Mouse (Mus musculus) ES-E14 (cell line): ENCODE measurements around the gene Sipa1l3. TPM values are rescaled to one million over a fixed set of nuclear protein-coding genes. Genes with fewer than 3 reads are reported as not detected.

ENCODE experiments used
- DNase-seq: peaks from one replicate; pipeline ENCODE4 v3.0.0-alpha.2; 2013; ENCODE audit warnings: low read depth, low spot score
- H3K27ac ChIP-seq: 2 replicates; pipeline ENCODE4 v1.5.1; 2012; ENCODE audit warnings: low read depth, mild to moderate bottlenecking, low read length, moderate library complexity, mixed read lengths; ENCODE audit not compliant: poor library complexity, insufficient read depth, severe bottlenecking
- H3K36me3 ChIP-seq: 2 replicates; pipeline ENCODE4 v1.6.1; 2012; ENCODE audit warnings: mild to moderate bottlenecking, low read length, moderate library complexity, mixed read lengths; ENCODE audit not compliant: control insufficient read depth, poor library complexity, insufficient read depth, severe bottlenecking
- H3K4me1 ChIP-seq, 2 experiments: fragments of 150-350 bp in 1 of 2; sonication (generic) in 1 of 2; 2 replicates each; pipeline ENCODE4 v1.6.1; 2012; ENCODE audit warnings: low read length in 2 of 2, mild to moderate bottlenecking in 1 of 2, mixed read lengths in 1 of 2; ENCODE audit not compliant: control insufficient read depth in 2 of 2, insufficient read depth in 2 of 2, poor library complexity in 1 of 2
- H3K4me3 ChIP-seq, 2 experiments: fragments of 150-350 bp in 1 of 2; sonication (generic) in 1 of 2; 2 replicates each; pipeline ENCODE4 v1.5.1; 2012; ENCODE audit warnings: low read length in 2 of 2, low read depth in 1 of 2, mild to moderate bottlenecking in 1 of 2, mixed read lengths in 1 of 2; ENCODE audit not compliant: insufficient read depth in 1 of 2, poor library complexity in 1 of 2, severe bottlenecking in 1 of 2
- H3K9ac ChIP-seq: 2 replicates; pipeline ENCODE4 v1.6.1; 2012; ENCODE audit warnings: low read depth, mild to moderate bottlenecking, low read length, mixed read lengths; ENCODE audit not compliant: poor library complexity, insufficient read depth, severe bottlenecking
- H3K9me3 ChIP-seq: fragments of 150-350 bp; sonication (generic); 2 replicates; pipeline ENCODE4 v1.6.1; 2012; ENCODE audit warnings: low read depth, mild to moderate bottlenecking, low read length; ENCODE audit not compliant: control insufficient read depth, insufficient read depth
- CHD2 ChIP-seq: IDR thresholded peaks from 2 replicates; pipeline ENCODE4 v1.6.1; 2014; ENCODE audit warnings: mild to moderate bottlenecking, low read depth, low read length, inconsistent platforms
- HCFC1 ChIP-seq: IDR thresholded peaks from 2 replicates; pipeline ENCODE4 v1.6.1; 2012; ENCODE audit warnings: low read length, inconsistent platforms, borderline replicate concordance; ENCODE audit not compliant: insufficient read depth
- MAFK ChIP-seq: IDR thresholded peaks from 2 replicates; pipeline ENCODE4 v1.6.1; 2014; ENCODE audit warnings: mild to moderate bottlenecking, low read depth, low read length, inconsistent platforms; ENCODE audit not compliant: insufficient read depth
- ZC3H11A ChIP-seq: IDR thresholded peaks from 2 replicates; pipeline ENCODE4 v1.6.1; 2012; ENCODE audit warnings: low read depth, mild to moderate bottlenecking, inconsistent platforms, low read length, borderline replicate concordance
- ZNF384 ChIP-seq: IDR thresholded peaks from 2 replicates; pipeline ENCODE4 v1.6.1; 2012; ENCODE audit warnings: low read depth, low read length, inconsistent platforms
- in situ Hi-C, 2 experiments: fragments of 600-800 bp; cut with MboI; formaldehyde crosslinking; loops; one replicate each; pipeline ENCODE4 v1.15.1; 2025; ENCODE audit warnings: low sequenced_read_pairs in 2 of 2, inconsistent platforms in 1 of 2; ENCODE audit not compliant: unreplicated experiment in 2 of 2
- total RNA-seq: library from RNA; depleted of rRNA; stranded (reverse); fragments of 300-350 nt; gene quantifications from 2 replicates; pipeline ENCODE4 v1.2.3, GENCODE M21; 2012

Sipa1l3 gene
- total RNA-seq, 1 experiment = 27.5 TPM

DNA sequence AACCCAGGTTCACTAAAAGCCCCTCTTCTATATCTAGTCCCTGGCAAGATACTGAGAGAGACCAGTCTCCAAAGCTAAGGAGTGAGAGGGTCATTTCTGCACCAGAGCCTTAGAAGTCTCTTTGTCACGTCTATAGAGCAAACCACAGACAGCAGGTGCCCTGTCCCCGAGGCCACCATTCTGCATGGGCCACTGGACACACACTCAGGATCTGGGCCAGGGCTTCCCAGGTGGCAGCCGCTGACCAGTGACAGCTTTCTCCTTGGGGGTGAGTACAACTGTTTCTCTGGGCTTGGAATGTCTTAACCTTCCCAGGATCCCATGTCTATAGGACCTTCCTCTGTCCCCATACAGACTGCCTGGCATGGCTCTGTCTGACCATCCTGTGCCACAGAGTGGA is 55.6 kb downstream of the Sipa1l3 start:
- DNase-seq = no peak
- no peak overlapping the region for H3K4me3 ChIP-seq
- no peaks in the 10 kb centered on the region for H3K9me3 ChIP-seq
- no peaks in the 10 kb centered on the region for H3K36me3 ChIP-seq
- no peak overlapping the region for H3K9ac ChIP-seq
- no peak overlapping the region for H3K27ac ChIP-seq
- in situ Hi-C loops = no loop called here
- TF ChIP-seq ZNF384 (no peak), HCFC1 (no peak), CHD2 (no peak), ZC3H11A (no peak), MAFK (no peak)
- peaks cover 3 to 13% of the 10 kb centered on the region in 2 experiments; a peak in 3 of 4 replicates for H3K4me1 ChIP-seq

DNA sequence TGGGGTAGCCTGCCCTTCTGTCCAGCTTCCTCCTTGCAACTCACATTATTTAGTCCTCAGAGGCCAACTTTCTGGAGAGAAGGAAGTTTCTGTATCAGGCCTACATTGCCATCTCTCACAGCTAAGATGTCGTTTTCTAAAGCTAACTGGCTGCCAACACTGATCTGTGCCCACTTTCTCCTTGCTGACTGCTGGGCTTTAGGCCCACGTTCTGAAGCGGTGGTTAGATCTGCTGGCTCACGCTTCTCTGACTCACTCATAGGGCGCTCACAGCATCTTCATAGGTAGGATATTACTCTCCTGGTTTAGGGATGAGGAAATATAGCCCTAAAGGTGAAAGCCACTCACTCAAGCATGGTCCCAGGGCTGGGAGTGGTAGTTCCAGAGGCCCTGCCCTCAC is 56.3 kb downstream of the Sipa1l3 start:
- no peak overlapping the region for H3K9ac ChIP-seq
- peaks cover 3 to 16% of the 10 kb centered on the region in 2 experiments; a peak in 3 of 4 replicates for H3K4me1 ChIP-seq
- no peak overlapping the region for H3K4me3 ChIP-seq
- in situ Hi-C loops = no loop called here
- no peaks in the 10 kb centered on the region for H3K9me3 ChIP-seq
- H3K27ac ChIP-seq = no peak overlapping the region
- H3K36me3 ChIP-seq = no peaks in the 10 kb centered on the region
- TF ChIP-seq CHD2 = no peak
- TF ChIP-seq HCFC1 = no peak
- no peak for TF ChIP-seq ZNF384
- no peak for TF ChIP-seq MAFK
- DNase-seq = no peak

DNA sequence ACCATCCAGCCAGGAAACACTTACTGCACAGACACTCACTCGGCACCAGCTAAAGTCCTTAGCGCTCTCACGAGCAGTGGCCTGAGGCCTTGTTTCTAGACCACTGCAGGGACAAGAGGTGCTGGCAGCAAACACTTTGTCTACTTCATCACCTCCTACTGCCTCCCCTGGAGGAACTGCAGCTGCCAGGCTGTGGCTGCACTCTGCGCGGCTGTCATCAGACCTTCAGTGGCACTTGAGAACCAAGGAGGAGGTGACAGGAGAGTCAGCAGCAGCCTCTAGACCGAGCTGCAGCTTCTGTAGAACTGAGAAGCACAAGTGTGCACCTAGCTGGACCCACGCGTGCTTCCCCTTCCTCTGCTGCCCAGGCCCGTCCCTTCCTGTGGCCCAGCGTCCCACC is 56.9 kb downstream of the Sipa1l3 start:
- Histone ChIP-seq H3K9ac (no peak overlapping the region), H3K9me3 (no peaks in the 10 kb centered on the region), H3K4me1 (peaks cover 3 to 18% of the 10 kb centered on the region in 2 experiments; a peak in 3 of 4 replicates), H3K27ac (no peak overlapping the region), H3K36me3 (no peaks in the 10 kb centered on the region), H3K4me3 (no peak overlapping the region)
- DNase-seq = no peak
- in situ Hi-C loops = no loop called here
- TF ChIP-seq MAFK (no peak), HCFC1 (no peak), ZC3H11A (no peak), ZNF384 (no peak), CHD2 (no peak)

DNA sequence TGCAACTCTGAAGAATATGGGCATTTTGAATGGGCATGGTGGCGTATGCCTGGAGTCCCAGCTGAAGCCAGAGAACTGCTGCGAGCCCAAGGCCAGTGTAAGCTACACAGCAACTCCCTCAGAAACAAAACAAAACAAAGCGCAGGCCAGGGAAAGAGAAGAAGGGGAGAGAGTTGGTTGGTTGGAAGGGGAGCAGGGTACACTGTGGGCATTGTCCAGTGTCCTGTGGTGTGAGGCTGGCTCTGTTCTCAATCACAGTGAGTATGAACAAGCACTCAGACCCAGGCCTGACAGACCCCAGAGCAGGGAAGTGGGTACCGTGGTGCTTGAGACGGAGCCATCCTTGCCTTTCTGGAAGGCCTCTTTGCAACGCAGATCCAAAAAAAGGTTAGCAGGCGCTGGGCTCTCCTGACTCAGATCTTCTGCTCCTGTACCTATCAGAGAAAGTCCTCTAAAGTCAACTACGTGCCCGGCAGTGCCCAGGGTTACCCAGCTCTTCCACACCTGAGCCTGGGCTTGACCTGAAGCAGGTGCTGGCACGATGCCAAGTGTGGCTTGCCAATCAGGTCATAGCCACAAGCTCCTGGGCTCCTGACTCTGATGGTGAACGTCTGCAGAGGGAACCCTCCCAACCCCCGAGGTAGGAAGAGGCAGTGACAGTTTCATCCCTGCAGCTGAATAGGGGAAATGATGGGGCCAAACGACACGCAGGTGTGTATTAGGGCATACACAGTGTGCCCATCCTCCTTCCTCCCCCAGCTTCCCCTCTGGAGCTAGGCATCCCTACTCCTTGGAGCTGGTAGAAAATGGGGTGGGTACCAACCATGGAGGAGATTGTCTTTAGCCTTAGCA is 59.3 kb downstream of the Sipa1l3 start:
- in situ Hi-C loops = no loop called here
- TF ChIP-seq ZNF384 (no peak), ZC3H11A (no peak), HCFC1 (no peak), CHD2 (no peak), MAFK (no peak)

DNA sequence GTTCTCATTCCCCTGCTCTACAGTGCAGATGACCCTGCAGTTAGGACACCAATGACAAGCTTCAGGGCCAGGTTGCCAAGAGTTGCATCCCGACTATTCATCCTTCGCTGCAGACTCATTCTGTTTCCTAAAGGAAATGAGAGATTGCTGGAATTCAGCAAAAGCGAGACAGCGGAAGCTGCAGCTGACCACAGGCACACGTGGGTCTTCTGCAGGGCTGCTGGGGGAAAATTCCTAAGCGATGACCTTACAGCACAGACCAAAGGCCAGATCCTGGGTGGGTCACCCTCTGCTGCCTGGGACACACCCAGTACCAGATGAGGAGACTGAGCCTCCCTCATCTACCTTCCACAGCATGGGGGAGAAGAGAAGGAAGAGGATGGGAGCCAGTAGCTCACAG is 60.7 kb downstream of the Sipa1l3 start:
- in situ Hi-C loops = no loop called here
- Histone ChIP-seq H3K36me3 (no peaks in the 10 kb centered on the region), H3K9me3 (no peaks in the 10 kb centered on the region), H3K9ac (no peak overlapping the region), H3K4me3 (no peak overlapping the region), H3K27ac (no peak overlapping the region), H3K4me1 (peaks cover 16 to 38% of the 10 kb centered on the region in 2 experiments)
- DNase-seq = no peak
- TF ChIP-seq HCFC1 (no peak), ZC3H11A (no peak), MAFK (no peak), ZNF384 (no peak), CHD2 (no peak)

More for the DNA sequence above, 59.3 kb downstream of the Sipa1l3 start:
- no peak for DNase-seq
- Histone ChIP-seq H3K9me3 (no peaks in the 10 kb centered on the region), H3K27ac (no peak overlapping the region), H3K4me3 (no peak overlapping the region), H3K36me3 (no peaks in the 10 kb centered on the region), H3K4me1 (peaks cover 11 to 26% of the 10 kb centered on the region in 2 experiments), H3K9ac (no peak overlapping the region)
